Comparison of ENCODE assay signal across 28 mouse cellular contexts in genomic region chr1:69093052-69093451, GRCm38 (mm10). TPM values are rescaled to one million over a fixed set of nuclear protein-coding genes. Genes with fewer than 3 reads are reported as not detected.
"Had no signal": no experiment of that assay in that cellular context is flagged by ENCODE, and none has a peak within 500 bp of the region (broad histone marks: within the 10 kb centered on the region; RNA-seq: fewer than 3 reads in every experiment).

No protein-coding gene starts in this region.

- H3K4me2 ChIP-seq: heart, embryonic 11.5 days; heart, embryonic 13.5 days; heart, embryonic 15.5 days; hindbrain, embryonic 12.5 days; hindbrain, embryonic 14.5 days; intestine, embryonic 15.5 days; liver, embryonic 11.5 days; liver, embryonic 13.5 days; liver, embryonic 15.5 days had no signal

- H3K4me3 ChIP-seq: heart, adult 2 months; heart, embryonic 13.5 days; heart, embryonic 15.5 days; hindbrain, embryonic 12.5 days; intestine, embryonic 15.5 days; layer of hippocampus, adult 2 months; left cerebral cortex, adult 2 months; liver, embryonic 13.5 days; liver, embryonic 15.5 days had no signal

- H3K36me3 ChIP-seq: heart, embryonic 13.5 days; heart, embryonic 15.5 days; hindbrain, embryonic 12.5 days; intestine, embryonic 15.5 days; liver, embryonic 13.5 days; liver, embryonic 15.5 days had no signal

- H3K9ac ChIP-seq: heart, embryonic 13.5 days; heart, embryonic 15.5 days; hindbrain, embryonic 12.5 days; hindbrain, embryonic 14.5 days; intestine, embryonic 15.5 days; liver, embryonic 13.5 days; liver, embryonic 15.5 days; liver, postnatal 0 days had no signal

- DNase-seq: gastrocnemius, postnatal 14 days; gastrocnemius, postnatal 36 days; heart, adult 11 months; heart, adult 2 months; heart, postnatal 14 days; heart, postnatal 36 days; kidney, adult 18-20 months; kidney, adult 8-10 months; kidney, postnatal 10 days; kidney, postnatal 25 days; kidney, postnatal 4 days; left cerebral cortex, postnatal 4 days; liver; liver, embryonic 13.5 days; liver, postnatal 0 days had no signal

- H3K27me3 ChIP-seq: heart, embryonic 13.5 days; heart, embryonic 15.5 days; hindbrain, embryonic 12.5 days; intestine, embryonic 15.5 days; liver, embryonic 13.5 days; liver, embryonic 15.5 days had no signal

- H3K9me3 ChIP-seq: heart, embryonic 13.5 days; heart, embryonic 15.5 days; hindbrain, embryonic 12.5 days; intestine, embryonic 15.5 days; liver, embryonic 13.5 days; liver, embryonic 15.5 days had no signal

- ATAC-seq: hindbrain, embryonic 16.5 days; inflammation-experienced regulatory T-cells, adult 6 months; intestine, embryonic 15.5 days; intestine, postnatal 0 days; liver, postnatal 0 days had no signal

- H3K4me1 ChIP-seq: hindbrain, embryonic 12.5 days; intestine, embryonic 15.5 days; liver, embryonic 13.5 days; liver, embryonic 15.5 days had no signal

- H3K27ac ChIP-seq: heart, adult 2 months; heart, embryonic 13.5 days; heart, embryonic 15.5 days; hindbrain, embryonic 12.5 days; hindbrain, embryonic 14.5 days; intestine, embryonic 15.5 days; layer of hippocampus, adult 2 months; left cerebral cortex, adult 2 months; liver, embryonic 13.5 days; liver, embryonic 15.5 days had no signal

RNA-seq across cellular contexts. Expression of gene Erbb4, which starts 14.8 kb away (rescaled TPM):
- polyA plus RNA-seq: inflammation-experienced regulatory T-cells, adult 6 months; intestine, postnatal 0 days; liver, embryonic 13.5 days had no signal
